Mouse (Mus musculus) induced T-regulatory cell, adult 2 months (primary cell): ENCODE results near the gene Cyld.
A peak's percentile ranks its signal among the peaks of the same experiment; 100 is the strongest.
"Not testable (repeated sequence)": the region's sequence is repeated elsewhere in the genome, so short reads cannot be mapped to it uniquely, and the experiment has no call there.

Experiments
- DNase-seq: peaks from one replicate; pipeline ENCODE4 v3.0.0-alpha.2; 2012; ENCODE audit warnings: low read depth

Gene Cyld

DNA sequence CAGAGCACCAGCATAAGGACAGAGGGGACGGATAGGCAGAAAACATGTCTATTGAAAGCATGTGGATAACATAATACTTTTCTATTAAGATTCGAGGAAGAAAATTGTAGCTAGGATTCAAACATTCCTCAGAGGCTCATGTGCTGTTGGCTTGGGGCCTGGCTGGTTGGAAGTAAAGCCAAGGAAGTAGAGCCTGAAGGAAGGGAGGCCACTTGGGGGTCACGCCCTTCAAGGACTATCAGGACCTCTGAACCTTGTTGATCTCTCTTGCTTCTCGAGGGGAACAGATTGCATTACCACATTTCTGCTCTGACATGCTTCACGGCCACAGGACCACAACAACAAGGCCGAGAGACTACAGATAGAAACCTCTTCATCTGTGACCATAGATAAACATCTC is 7.7 kb upstream of the Cyld start:
- no peak for DNase-seq

DNA sequence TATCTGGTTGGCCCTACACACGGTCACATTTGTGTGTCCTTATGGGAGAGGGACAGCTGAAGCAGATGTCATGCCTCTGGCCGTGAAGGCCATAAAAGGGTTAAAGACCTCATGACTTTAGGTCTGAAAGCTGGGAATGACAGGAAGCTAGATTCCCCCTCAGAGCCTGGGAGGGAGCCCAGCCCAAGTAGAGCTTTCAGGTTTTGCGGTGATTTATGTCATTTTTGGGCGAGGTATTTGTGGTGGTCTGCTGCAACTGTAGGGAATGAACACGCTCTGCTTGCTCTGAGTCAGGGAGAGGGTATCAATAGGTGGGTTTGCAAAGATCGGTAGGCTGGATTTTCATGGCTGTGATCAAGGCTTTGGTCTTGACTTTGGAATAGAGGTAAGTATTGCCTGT is 6.9 kb upstream of the Cyld start:
- DNase-seq, result no peak

DNA sequence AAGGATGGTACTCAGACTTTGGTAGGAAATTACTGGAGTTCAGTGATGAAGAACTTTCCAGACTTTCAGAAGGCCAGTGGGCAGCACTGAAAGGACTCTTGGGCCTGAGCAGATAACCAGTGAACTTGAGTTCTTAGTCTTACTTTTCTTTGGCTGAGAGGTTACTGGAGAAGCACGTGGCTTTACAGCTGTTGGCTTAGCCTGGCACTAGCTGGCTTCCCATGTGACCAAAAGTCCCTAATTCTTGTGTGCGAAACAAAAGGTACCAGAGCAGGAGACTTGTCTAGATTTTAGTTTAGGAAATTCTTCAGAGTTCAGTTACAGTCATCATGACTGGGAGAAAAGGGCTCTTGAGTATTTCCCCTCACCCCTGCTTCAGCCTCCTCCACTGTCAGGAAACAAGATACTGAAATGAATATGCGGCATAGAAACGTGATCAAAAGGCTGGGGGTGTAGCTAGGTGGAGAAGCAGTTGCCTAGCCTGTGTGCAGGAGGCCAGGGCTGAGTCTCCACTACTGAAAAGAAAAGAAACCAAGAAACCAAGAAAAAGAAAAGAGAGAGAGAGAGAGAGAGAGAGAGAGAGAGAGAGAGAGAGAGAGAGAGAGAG is 5.4 kb upstream of the Cyld start:
- peak; percentile 85 for DNase-seq

DNA sequence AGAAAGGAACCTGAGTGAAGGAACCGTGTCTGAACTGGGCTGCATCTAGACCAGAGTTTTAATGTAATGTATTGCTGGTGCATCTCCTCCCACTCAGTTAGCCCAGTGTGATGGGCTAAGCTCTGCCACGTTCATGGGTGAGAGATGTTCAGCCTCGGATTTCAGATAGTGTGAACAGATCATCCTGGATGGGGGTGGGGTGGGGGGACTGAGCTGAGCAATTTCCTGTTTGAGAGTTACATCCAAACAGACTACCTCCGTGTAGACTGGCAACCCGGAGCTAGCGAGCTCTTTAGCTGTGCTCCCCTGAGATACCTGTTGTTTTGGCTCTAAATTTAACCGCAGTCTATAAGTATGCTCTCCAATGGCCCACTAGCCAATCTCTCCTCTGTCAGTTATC is 4.9 kb upstream of the Cyld start:
- DNase-seq, result peak; percentile 86

DNA sequence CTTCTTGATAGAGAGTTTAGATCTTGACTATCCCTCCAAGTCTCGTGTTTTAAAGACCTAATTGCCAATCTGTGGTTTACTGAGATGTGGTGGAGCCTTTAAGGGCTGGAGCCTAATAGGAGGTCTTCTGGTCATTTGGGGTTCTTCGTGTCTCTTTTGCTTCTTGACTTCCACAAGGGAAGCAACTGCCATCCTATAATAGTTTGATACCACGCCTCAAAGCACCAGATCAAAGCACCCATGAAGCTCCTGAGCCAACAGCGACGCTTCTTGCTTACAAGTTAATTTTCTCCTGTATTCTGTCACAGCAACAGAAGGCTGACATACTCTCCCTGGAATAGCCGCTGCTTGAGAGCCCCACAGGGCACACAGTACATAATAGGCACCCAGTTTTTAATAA is 4.0 kb upstream of the Cyld start:
- DNase-seq, result peak; percentile 50

DNA sequence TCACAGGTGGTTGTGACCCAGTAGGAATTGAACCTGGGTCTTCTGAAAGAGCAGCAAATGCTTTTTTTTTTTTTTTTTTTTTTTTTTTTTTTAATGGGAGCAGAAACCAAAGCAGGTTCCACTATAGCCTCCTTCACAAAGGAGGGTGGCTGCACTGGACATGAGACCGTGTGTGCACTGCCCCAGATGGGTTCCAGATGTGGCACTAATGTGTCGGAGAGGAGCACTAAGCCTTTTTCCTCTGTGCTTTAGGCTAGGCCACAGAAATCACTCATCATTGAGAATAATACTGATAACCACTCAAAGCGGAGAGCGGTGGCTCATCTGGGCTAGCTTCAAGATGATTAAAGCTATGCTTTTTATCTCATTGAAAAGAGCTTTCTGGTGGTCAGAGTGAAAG is 3.5 kb upstream of the Cyld start:
- no peak for DNase-seq

DNA sequence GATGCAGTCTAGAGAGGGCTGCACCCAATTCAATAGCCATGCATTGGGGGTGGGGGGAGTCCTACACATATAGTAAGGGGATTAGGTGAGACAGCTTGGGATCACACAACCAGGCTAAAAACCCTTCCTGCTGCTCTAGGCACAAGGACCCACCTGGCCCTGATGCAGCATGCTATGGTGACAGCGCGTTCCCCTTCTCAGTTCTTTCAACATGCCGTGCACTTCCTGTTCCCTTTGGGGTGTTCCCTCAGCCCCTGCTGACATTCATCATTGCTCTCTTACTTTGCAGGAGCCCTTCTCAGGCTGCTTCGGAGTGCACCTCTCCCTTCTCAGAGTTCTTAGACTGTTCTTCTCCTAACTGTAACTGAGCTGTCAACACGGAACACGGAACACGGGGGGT is 2.5 kb upstream of the Cyld start:
- DNase-seq, result peak; percentile 75

DNA sequence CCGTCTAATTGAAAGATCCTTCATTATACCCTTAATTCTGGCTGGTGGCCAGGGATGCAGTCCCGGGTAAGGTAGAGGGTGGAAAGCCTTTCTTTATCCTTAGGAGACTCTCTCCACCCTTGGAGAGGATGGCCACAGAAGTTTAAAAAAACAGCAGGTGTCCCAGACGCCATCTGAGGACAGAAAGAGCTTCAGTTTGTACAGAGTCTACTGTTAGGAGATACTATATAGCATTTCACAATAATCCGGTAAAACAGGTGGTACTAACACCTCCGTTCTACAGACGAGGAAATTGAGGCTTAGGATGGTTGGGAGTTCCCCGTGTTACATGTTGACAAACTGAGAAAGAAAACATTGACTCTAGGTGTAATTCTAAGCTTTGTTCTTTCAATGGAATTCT is 600 bp upstream of the Cyld start:
- DNase-seq, result no peak

DNA sequence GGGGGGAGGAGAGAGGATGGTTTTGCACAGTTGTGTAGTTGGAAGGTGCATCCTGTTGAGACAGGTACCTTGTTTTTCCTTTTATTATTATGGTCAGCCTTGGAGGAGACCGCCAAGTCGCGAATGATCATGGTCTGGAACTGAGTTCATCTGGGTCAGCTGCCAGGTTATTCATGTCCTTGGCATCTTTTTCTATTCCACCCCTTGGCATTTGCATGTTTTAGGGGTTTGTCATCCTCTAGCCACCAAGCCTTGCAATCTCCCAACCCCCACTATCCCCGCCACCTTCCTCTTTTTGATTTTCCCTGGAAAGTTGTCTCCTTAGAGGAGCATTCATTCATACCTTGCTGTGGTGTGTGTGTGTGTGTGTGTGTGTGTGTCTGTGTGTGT is 809 bp downstream of the Cyld start:
- DNase-seq, result no peak

DNA sequence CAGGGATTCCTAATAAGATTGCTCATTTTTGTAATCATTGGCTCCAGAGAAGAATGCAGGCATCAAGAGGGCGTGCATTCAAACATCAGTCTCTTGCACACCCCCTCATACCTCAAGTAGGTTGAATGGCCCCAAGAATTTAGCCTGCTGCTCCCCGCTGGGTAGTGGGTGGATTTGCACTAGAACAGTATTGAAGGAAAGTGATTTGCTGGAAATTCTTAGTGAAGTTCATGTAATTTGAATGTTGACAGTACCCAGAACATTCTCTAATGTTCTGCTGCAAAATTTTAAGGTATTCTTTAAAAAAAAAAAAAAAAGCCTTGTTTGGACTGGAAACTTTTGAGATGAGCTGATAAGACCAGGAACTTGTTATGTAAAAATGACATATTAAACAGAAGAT is 1.2 kb downstream of the Cyld start:
- DNase-seq, result peak; percentile 62

DNA sequence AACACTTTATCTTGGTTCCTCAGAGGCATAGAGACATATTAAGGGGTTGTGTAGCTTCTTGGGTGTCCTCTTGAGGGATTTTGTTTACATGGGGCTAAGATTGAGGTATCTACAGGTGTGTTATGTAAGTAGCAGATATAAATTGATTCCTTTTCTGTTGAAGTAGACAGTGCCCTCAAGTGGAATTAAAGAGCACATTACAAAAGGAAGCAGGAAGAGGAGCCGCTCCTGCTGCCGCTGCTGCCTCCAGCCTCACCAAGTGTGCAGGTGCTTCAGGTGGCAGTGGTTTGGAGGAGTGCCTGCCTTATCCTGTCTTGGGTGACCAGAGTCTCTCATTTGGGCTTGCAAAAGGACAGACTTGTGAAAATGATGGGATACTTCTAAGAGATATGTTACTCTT is 4.8 kb downstream of the Cyld start:
- DNase-seq, result peak; percentile 82

DNA sequence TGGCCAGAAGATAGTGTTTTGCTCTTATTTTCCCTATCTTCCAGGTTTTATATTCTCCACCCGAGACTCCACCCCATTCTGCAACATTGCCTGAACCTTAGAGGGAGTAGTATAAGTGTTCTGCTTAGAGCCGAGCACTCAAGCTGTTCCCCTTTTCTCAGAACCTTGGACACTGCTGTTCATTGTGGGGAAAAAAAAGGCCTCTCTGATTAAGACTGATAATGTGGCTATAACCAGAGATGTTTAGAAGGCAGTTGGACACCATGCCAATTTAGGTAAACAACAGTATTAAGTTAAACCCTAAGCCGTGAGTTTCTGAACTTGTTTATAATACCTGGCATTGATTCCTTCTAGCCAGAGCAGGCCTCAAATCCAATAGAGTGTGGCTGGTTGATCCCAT is 6.0 kb downstream of the Cyld start:
- no peak for DNase-seq

DNA sequence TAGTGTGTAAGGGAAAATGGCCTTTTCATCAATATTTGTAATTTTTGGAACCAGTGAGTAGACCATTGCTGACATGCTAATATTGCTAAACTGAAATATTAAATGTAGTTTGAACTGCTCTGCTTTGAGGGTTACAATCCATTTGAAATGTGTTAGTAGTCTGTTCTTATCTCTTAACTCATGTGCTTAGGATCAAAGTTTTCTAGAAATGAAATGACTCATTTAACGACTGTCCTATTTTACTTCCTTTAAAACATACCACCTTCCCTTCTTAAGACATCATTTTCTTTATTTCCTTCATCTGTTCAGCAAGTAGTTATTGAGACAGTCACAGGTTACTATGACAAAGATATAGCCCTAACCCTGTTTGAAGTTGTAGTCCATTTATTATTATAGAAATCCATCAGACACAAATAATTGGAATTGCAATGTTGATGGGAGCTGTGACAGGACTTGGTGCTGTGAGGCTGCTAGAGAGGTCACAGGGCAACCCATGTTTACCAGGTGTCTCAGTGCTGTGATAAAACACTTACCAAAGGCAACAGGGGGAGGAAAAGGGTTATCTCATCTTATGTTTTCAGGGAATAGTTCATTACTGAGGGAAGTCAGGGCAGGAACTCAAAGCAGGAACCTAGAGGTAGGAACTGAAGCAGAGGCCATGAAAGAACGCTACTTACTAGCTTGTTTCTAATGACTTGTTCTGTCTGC is 26.6 kb downstream of the Cyld start:
- DNase-seq, result no peak

DNA sequence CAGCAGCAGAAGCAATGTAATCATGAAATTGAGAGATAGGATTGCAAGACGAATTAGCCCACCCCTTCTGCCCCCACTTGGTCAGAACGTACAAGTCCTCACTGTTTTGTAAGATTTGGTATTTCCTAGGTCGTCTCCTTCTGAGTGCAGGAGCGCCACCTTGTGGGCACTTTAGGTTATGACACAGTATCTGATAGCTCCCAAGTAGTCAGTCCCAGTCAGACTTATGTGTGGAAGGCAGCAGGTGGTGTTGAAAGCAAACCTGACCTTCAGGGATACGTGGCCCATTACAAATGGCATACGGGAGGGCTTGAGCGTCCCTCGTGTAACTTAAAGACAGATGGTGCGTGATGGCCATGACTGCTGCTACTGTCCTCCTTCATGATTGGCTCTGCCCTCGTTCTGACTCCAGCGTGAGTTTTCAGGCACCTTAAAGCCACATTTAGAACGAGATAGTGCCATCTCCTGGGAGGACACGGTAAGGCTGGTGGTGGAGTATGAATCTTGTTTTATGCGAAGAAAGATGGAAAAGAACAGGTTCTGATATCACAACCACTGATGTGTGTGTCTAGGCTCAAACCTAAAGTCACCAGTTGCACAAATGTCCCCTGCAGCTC is 58.5 kb downstream of the Cyld start:
- DNase-seq, result peak; percentile 92

DNA sequence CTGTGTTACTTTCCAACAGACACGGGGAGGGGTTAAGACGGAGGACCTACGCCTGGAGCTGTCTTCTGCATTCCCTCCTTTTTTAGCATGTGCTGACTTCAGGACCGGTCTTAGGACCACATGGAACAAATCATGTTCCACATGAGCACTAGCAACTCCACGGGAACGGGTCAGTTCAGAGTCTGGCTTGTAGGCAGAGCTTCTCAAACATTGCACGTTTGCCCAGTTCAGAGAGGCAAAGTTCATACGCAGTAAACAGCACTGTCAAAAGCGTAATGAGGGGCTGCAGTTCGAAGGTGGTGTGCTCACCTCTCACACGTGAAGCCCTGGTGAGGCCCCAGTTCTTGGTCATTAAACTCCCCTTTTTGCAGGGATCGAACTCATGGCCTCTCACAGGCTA is 65.2 kb downstream of the Cyld start:
- DNase-seq, result no peak

DNA sequence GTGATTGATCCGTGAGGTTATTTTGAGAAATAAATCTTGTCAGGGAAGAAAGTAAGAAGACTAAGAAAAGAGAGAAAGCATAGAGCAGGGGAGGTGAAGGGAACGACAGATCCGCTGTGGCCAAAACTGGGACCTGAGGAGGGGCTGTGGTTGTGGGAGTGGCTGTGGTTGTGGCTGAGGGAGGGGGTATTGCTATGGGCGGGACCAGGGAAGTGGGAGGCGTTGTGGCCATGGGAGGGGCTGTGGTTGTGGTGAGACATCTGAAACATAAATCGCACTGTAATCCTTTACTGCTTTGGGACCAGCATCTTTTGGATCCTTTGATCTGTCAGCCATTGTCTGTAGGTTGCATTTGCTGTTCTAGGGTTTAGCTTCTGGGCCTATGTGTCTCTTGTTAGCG is 74.4 kb downstream of the Cyld start:
- peak; percentile 66 for DNase-seq

DNA sequence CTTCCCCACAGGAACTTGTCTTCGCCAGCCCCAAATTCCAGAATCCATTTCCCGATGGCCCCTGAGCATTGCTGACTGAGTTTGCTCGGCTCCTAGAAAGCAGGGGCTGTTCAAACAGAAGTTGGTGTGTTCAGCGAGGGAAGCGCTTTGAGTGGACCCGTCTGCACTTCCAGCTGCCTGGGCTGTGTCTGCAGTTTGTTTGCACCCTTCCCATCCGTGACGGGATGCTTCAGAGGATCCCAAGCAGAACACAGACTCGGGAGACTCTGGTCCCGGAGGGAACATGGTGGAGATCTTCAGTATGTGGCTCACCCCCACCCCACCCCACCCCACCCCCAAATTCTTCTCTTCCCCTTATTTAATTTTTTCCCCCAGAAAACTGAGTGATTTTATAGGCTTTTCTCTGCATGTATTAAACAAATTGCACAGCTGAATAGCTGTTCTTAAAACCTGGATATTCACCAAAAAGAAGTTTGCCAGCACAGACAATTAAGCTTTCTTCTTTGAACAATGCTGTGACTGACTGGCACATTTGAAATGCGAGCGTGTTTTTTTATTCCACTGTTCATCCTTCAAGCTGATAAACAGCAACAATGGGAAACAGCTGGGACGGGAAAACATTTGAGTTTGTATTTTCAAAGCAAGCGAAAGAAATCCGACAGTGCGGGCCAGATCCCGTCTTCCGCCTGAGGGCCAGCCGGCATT is 77.9 kb downstream of the Cyld start:
- DNase-seq, result no peak

DNA sequence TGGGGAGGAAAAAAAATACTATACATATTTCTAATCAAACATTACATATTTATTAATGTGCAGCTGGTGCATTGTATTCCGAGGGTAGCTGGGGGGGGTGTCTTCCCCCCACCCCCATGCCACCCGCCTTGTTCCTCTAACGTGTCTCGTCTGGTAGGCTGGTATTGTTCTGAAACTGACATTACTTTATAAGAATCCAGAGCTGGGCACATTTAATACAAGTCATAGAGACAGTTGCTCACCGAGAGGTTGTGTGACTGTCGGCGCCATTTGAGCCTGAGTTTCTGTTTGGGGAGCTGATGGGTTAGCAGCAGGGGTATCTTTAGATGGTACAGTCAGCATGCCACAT is 78.4 kb downstream of the Cyld start:
- DNase-seq, result no peak

DNA sequence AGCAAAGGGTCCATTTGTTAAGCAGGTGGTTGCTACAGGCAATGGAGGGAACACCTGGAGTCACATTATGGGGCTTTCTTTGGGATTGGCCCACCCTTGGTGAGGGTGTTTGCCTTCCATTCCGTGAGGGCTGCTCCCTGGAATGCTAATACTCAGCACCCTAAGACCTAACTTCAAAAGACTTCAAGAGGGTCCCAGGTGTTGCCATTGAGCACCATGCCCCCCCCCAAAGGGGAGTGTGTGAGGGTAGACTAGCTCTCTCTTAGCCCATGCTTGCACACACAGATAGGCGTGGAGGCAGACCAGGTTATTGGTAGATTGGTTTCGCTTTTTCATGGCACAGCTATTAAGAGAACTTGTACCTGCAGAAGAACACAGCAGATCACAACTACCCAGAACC is 83.3 kb downstream of the Cyld start:
- no peak for DNase-seq

DNA sequence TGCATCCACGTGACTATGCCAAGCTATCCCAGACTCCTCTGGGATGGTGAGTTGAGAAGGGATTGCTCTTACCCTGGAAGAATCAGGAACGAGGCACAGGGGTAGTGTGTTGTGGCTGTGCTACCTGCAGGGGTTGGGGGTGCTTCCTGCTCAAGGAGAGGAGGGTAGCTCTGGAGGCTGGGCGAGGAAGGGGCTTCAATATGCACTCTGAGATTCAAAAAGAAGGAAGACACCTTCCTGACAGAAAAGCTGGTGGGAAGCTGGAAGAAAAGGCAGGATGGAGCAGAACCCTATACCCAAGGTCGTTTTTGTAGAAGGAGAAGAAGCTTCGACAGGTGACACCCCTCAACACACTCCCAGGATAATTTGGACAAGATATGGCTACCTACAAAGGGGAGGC is 84.5 kb downstream of the Cyld start:
- DNase-seq, result no peak

DNA sequence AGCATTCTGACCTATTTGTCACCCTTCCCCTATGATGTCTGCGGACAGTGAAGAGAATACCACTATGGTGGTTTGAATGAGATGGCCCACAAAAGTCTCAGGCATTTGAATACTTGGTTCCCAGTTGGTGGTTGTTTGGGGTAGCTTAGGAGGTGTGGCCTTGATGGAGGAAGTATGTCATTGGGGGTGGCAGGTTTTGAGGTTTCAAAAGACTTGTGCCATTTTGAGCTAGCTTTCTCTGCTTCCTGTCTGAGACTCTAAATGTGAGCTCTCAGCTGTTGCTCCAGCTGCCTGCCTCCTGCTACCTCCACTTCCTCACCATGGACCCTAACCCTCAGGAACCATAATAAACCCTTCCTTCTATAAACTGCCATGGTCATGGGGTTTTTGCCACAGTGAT is 86.9 kb downstream of the Cyld start:
- no peak for DNase-seq

DNA sequence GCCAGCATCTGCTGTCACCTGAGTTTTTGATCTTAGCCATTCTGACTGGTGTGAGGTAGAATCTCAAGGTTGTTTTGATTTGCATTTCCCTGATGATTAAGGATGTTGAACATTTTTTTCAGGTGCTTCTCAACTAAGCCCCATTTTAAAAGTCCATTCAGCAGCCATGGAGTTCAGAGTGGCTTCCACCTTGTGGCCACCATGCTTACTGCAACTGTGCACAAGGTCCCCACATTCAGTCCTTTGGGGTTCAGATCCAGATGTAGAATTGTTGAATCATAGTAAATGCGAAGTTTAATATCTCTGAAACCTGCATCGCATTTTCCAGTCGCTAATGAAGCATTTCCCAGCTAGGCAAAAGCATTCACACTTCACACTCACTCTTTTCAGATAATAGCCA is 91.5 kb downstream of the Cyld start:
- not testable (repeated sequence) for DNase-seq

DNA sequence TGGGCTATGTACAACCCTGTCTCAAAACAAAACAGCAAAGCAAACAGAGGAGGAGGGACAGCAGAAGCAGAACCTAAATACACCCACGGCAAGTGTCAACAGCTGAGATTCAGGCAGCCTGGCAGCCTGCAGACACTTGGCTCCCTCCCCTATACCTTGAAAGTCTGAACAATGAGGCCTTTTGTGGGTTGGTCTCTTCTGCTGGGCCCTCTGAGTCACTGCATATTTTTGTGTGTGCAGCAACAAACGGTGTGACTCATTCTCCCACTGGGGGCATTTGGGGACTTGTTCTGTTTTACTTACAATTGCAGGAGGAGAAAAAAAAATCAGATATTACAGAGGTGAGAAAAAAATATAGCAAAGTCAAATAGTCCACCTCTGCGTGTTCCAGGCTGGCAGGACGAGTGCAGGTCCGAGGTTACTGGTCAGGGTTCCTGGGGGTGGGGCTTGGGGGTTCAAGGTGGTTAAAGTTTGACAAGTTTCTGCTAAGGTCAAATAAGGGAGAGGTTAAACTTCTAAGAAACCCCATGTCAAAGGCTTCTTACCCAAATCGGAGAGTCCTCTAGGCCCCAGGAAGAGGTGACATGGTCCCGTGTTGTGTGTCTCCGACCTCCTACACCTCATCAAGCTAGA is 96.0 kb downstream of the Cyld start:
- no peak for DNase-seq
